Mouse (Mus musculus) MEL (cell line): Measurements from ENCODE around the gene Mrps10. TPM values are rescaled to one million over a fixed set of nuclear protein-coding genes. Genes with fewer than 3 reads are reported as not detected.
A peak's percentile ranks its signal among the peaks of the same experiment; 100 is the strongest.
"Not testable (repeated sequence)": the region's sequence is repeated elsewhere in the genome, so short reads cannot be mapped to it uniquely, and the experiment has no call there.

Experiments used
- DNase-seq: peaks from one replicate; pipeline ENCODE4 v3.0.0; 2011; ENCODE audit warnings: low read depth, low spot score
- H3K27ac ChIP-seq: 2 replicates; pipeline ENCODE4 v1.5.1; 2012; ENCODE audit warnings: low read depth, mild to moderate bottlenecking, control low read depth, low read length, moderate library complexity; ENCODE audit not compliant: control insufficient read depth
- H3K27me3 ChIP-seq, 2 experiments: fragments of 150-350 bp in 1 of 2; sonication (generic) in 1 of 2; 2 replicates each; pipeline ENCODE4 v1.6.1; 2012; ENCODE audit warnings: low read length in 2 of 2, mild to moderate bottlenecking in 2 of 2, improper control_type of control experiment in 1 of 2, moderate library complexity in 1 of 2; ENCODE audit not compliant: insufficient read depth in 2 of 2, control insufficient read depth in 1 of 2
- H3K36me3 ChIP-seq, 2 experiments: 2 replicates each; pipeline ENCODE4 v1.6.1; 2012 to 2014; ENCODE audit warnings: low read length in 2 of 2, improper control_type of control experiment in 1 of 2, inconsistent platforms in 1 of 2, mild to moderate bottlenecking in 1 of 2; ENCODE audit not compliant: insufficient read depth in 2 of 2, control insufficient read depth in 1 of 2
- H3K4me1 ChIP-seq, 2 experiments: fragments of 150-350 bp in 1 of 2; sonication (generic) in 1 of 2; 2 replicates each; pipeline ENCODE4 v1.6.1; 2012; ENCODE audit warnings: low read length in 2 of 2, improper control_type of control experiment in 1 of 2, mild to moderate bottlenecking in 1 of 2; ENCODE audit not compliant: insufficient read depth in 2 of 2, control insufficient read depth in 1 of 2
- H3K4me3 ChIP-seq, 2 experiments: fragments of 150-350 bp in 1 of 2; sonication (generic) in 1 of 2; 2 replicates each; pipeline ENCODE4 v1.5.1; 2012; ENCODE audit warnings: low read depth in 2 of 2, low read length in 2 of 2, mild to moderate bottlenecking in 2 of 2, moderate library complexity in 2 of 2, control low read depth in 1 of 2, improper control_type of control experiment in 1 of 2; ENCODE audit not compliant: control insufficient read depth in 1 of 2, insufficient read depth in 1 of 2
- H3K79me2 ChIP-seq: 2 replicates; pipeline ENCODE4 v1.6.1; 2012; ENCODE audit warnings: mild to moderate bottlenecking, low read length, moderate library complexity; ENCODE audit not compliant: control insufficient read depth, poor library complexity, insufficient read depth
- H3K9ac ChIP-seq: 2 replicates; pipeline ENCODE4 v1.6.1; 2012; ENCODE audit warnings: low read depth, mild to moderate bottlenecking, control low read depth, low read length, moderate library complexity; ENCODE audit not compliant: control insufficient read depth, poor library complexity, severe bottlenecking
- H3K9me3 ChIP-seq: fragments of 150-350 bp; sonication (generic); replicated peaks from 2 replicates; pipeline ENCODE4 v1.6.1; 2012; ENCODE audit warnings: mild to moderate bottlenecking, low read length, improper control_type of control experiment, moderate library complexity; ENCODE audit not compliant: insufficient read depth
- CHD1 ChIP-seq: IDR thresholded peaks from 2 replicates; pipeline ENCODE4 v1.6.1; 2012; ENCODE audit warnings: low read depth, mild to moderate bottlenecking, inconsistent platforms, low read length, improper control_type of control experiment
- ELF1 ChIP-seq: IDR thresholded peaks from 2 replicates; pipeline ENCODE4 v1.6.1; 2014; ENCODE audit warnings: low read depth, mild to moderate bottlenecking, inconsistent platforms, low read length, improper control_type of control experiment, moderate library complexity
- GATA1 ChIP-seq: IDR thresholded peaks from 2 replicates; pipeline ENCODE4 v1.6.1; 2011; ENCODE audit warnings: low read depth, low read length, improper control_type of control experiment
- HCFC1 ChIP-seq: IDR thresholded peaks from 2 replicates; pipeline ENCODE4 v1.6.1; 2012; ENCODE audit warnings: low read depth, mild to moderate bottlenecking, inconsistent platforms, low read length, improper control_type of control experiment, moderate library complexity
- KAT2A ChIP-seq: conservative IDR thresholded peaks from 2 replicates; pipeline ENCODE4 v1.6.1; 2012; ENCODE audit warnings: low read depth, low read length, improper control_type of control experiment, inconsistent platforms
- MAZ ChIP-seq: IDR thresholded peaks from 2 replicates; pipeline ENCODE4 v1.6.1; 2012; ENCODE audit warnings: low read depth, mild to moderate bottlenecking, inconsistent platforms, low read length, improper control_type of control experiment
- MXI1 ChIP-seq: IDR thresholded peaks from 2 replicates; pipeline ENCODE4 v1.6.1; 2011; ENCODE audit warnings: mild to moderate bottlenecking, low read depth, low read length, improper control_type of control experiment
- MYC ChIP-seq: IDR thresholded peaks from 2 replicates; pipeline ENCODE4 v1.6.1; 2011; ENCODE audit warnings: low read depth, mild to moderate bottlenecking, low read length, improper control_type of control experiment, moderate library complexity
- NRF1 ChIP-seq: IDR thresholded peaks from 2 replicates; pipeline ENCODE4 v1.6.1; 2014; ENCODE audit warnings: low read depth, mild to moderate bottlenecking, inconsistent platforms, low read length, improper control_type of control experiment, moderate library complexity; ENCODE audit not compliant: poor library complexity, insufficient read depth, severe bottlenecking
- POLR2A ChIP-seq, 2 experiments: IDR thresholded peaks; 2 replicates each; pipeline ENCODE4 v1.6.1; 2011 to 2012; ENCODE audit warnings: low read length in 2 of 2, mild to moderate bottlenecking in 2 of 2, control low read depth in 1 of 2, improper control_type of control experiment in 1 of 2, low read depth in 1 of 2, moderate library complexity in 1 of 2; ENCODE audit not compliant: control insufficient read depth in 1 of 2, insufficient read depth in 1 of 2, poor library complexity in 1 of 2
- RAD21 ChIP-seq: IDR thresholded peaks from 2 replicates; pipeline ENCODE4 v1.6.1; 2011; ENCODE audit warnings: mild to moderate bottlenecking, low read depth, low read length, improper control_type of control experiment
- TBP ChIP-seq: IDR thresholded peaks from 2 replicates; pipeline ENCODE4 v1.8.0; 2011; ENCODE audit warnings: low read depth, low read length, improper control_type of control experiment
- ZC3H11A ChIP-seq: IDR thresholded peaks from 2 replicates; pipeline ENCODE4 v1.6.1; 2012; ENCODE audit warnings: low read depth, mild to moderate bottlenecking, inconsistent platforms, low read length, improper control_type of control experiment
- ZMIZ1 ChIP-seq: IDR thresholded peaks from 2 replicates; pipeline ENCODE4 v1.6.1; 2012; ENCODE audit warnings: low read depth, mild to moderate bottlenecking, inconsistent platforms, low read length, improper control_type of control experiment, moderate library complexity
- polyA plus RNA-seq, 2 experiments: library from polyadenylated mRNA; stranded (reverse) in 1 of 2; unstranded in 1 of 2; fragments of >175 nt in 1 of 2; fragments of >200 nt in 1 of 2; gene quantifications; 2 replicates each; pipeline versions ENCODE4 v1.2.1 to v1.2.4; 2012; ENCODE audit warnings: low replicate concordance in 2 of 2, low read depth in 1 of 2; ENCODE audit not compliant: insufficient read length in 2 of 2, insufficient read depth in 1 of 2, missing spikeins in 1 of 2
- total RNA-seq: library from RNA; depleted of rRNA; stranded (reverse); fragments of 300-350 nt; gene quantifications from 2 replicates; pipeline ENCODE4 v1.2.3, GENCODE M21; 2012

Mrps10 gene
- total and polyA plus RNA-seq, 3 experiments, result 78.9 to 442 (median 107) TPM

DNA sequence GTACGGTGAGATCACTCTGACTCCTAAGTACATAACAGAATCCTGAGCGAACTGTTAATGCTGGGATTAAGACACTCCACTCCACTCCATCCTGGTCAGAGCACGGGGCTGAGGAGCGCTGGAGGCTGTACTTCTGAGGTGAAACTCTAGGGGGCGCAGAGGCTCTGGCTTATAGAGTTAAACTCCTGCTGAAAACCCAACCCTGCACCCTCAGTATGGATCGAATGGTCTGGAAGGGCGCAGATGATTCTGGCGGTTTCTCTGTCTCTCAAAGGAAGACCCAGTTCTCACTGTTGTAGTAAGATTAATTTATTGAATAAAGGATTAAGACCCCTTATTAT, 39.8 kb downstream of the Mrps10 start (continued):
- peak; percentile 51 for TF ChIP-seq ZC3H11A
- TF ChIP-seq KAT2A, result no peak
- TF ChIP-seq CHD1, result no peak
- TF ChIP-seq HCFC1, result no peak
- TF ChIP-seq, all 39 proteins: peak for 5

DNA sequence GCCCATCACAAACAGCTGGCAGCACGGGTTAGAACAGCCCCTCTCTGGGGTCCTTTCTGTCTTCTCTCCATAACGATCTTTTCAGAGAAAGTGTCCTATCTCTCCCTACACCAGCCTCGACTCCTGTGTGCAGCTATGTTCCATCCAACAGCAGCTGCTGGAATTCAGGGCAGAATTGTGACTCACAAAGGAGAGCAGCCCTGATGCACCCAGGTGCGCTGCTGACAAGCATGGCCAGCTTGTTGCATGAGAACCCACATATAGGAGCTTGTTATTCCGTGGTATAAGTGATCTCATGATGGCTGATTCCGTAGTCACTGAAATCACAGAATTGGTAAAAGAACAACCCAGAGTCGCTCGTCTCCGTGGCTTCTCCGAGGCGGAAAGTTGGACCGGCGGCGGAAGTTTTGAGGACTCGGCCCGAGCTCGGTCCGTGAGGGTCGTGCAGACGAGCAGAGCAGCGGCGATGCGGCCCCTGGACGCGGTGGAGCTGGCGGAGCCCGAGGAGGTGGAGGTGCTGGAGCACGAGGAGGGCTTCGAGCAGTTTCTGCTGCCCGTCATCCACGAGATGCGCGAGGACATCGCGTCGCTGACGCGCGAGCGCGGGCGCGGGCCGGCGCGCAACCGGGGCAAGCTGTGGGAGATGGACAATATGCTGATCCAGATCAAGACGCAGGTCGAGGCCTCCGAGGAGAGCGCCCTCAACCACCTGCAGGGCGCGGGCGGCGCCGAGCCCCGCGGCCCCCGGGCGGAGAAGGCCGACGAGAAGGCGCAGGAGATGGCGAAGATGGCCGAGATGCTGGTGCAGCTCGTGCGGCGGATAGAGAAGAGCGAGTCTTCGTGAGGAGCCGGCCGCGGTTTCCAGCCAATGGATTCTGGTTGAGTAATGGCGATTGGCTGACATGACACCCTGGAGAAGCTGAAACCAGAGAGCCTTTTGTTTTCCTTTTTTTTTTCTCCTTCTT, 41.5 kb downstream of the Mrps10 start:
- H3K27me3 ChIP-seq, DNase-seq, H3K27ac ChIP-seq, H3K36me3 ChIP-seq, H3K4me1 ChIP-seq, H3K79me2 ChIP-seq, H3K4me3 ChIP-seq, H3K9ac ChIP-seq, H3K9me3 ChIP-seq: not testable (repeated sequence)

DNA sequence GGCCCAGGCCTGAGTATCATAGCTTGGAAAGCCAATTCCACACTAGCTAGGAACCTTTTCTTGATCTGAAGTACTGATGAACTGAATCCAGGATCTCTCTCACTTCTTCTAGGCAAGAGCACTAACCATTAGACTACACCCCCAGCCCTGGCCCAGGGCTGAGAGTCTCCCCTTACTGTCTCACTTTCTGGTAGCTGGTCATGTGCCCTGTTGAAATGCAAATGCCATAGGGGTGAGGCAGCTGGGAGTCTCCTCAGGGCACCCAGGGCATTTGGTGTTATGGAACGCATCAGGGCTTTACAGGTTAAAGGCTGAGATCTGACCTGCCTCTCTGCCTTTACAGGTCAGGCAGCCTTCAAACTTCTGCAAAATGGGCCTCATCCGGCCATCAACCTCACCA, 51.5 kb downstream of the Mrps10 start:
- H3K27ac ChIP-seq, result no peak overlapping the region
- H3K79me2 ChIP-seq, result no peaks in the 10 kb centered on the region
- no peak for DNase-seq
- TF ChIP-seq MXI1, result no peak
- no peak for TF ChIP-seq POLR2A (IDR thresholded peaks at IDR 0.05; ENCODE audit: control insufficient read depth in 1 of 2, insufficient read depth in 1 of 2, low read depth in 1 of 2, low read length in 2 of 2, poor library complexity in 1 of 2)
- no peak for TF ChIP-seq GATA1
- TF ChIP-seq MYC, result no peak
- TF ChIP-seq NRF1, result no peak
- no peak for TF ChIP-seq MAZ
- no peak for TF ChIP-seq ZC3H11A
- TF ChIP-seq ELF1, result no peak
- no peak for TF ChIP-seq TBP
- TF ChIP-seq ZMIZ1, result no peak
- TF ChIP-seq RAD21, result no peak
- no peaks in the 10 kb centered on the region; a peak in 1 of 4 replicates for H3K27me3 ChIP-seq
- no peak overlapping the region for H3K4me3 ChIP-seq
- no peaks in the 10 kb centered on the region for H3K4me1 ChIP-seq
- H3K9me3 ChIP-seq, result no peaks in the 10 kb centered on the region
- no peaks in the 10 kb centered on the region for H3K36me3 ChIP-seq
- H3K9ac ChIP-seq, result no peak overlapping the region
